8 mouse cellular contexts compared by ENCODE assay signal in genomic region chr16:32644069-32644800, GRCm38 (mm10). TPM values are rescaled to one million over a fixed set of nuclear protein-coding genes. Genes with fewer than 3 reads are reported as not detected.
DNase-seq lines count a peak whose midpoint lies in the region; ATAC-seq and TF ChIP-seq lines count a peak whose summit lies in the region.

No protein-coding gene starts in this region.

- DNase-seq in urinary bladder, postnatal 25 days (ENCODE audit: low spot score), result peak; percentile 45
- no peak for DNase-seq in urinary bladder, postnatal 10 days (ENCODE audit: low spot score)
- DNase-seq in cerebellum, adult 11-12 months, result peak; percentile 68
- DNase-seq in liver, embryonic 14.5 days (ENCODE audit: low read depth in 3 of 3, low spot score in 3 of 3), result no peak
- DNase-seq in retina, embryonic 14.5 days (ENCODE audit: low spot score), result peak; percentile 62
- DNase-seq in adipocyte (ENCODE audit: low spot score), result no peak

- WGBS in forebrain, embryonic 15.5 days, result 0% methylated on average over 42 of the region's 82 CpGs
- WGBS in intestine, embryonic 15.5 days, result 0% methylated on average over 51 of the region's 82 CpGs
- whole genome bisulfite sequencing in liver, embryonic 14.5 days (ENCODE audit: insufficient replicate concordance), result under 1% methylated on average over 71 of the region's 82 CpGs

- ATAC-seq in forebrain, embryonic 15.5 days (replicated peaks), result peak; percentile 80
- ATAC-seq in intestine, embryonic 15.5 days, result peak; percentile 75
- ATAC-seq in liver, embryonic 14.5 days (ENCODE audit: insufficient read depth), result peak; percentile 48

- H3K27me3 ChIP-seq in forebrain, embryonic 15.5 days, result no peaks in the 10 kb centered on the region
- H3K27me3 ChIP-seq in intestine, embryonic 15.5 days (replicated peaks), result no peaks in the 10 kb centered on the region
- H3K27me3 ChIP-seq in liver, embryonic 14.5 days (ENCODE audit: control insufficient read depth, insufficient read depth, low read length), result no peaks in the 10 kb centered on the region

- peak overlapping the region; percentile 94 for H3K9ac ChIP-seq in forebrain, embryonic 15.5 days (replicated peaks)
- H3K9ac ChIP-seq in intestine, embryonic 15.5 days, result peak overlapping the region; percentile 86
- peak overlapping the region; percentile 93 for H3K9ac ChIP-seq in liver, embryonic 14.5 days (replicated peaks)

- no peaks in the 10 kb centered on the region for H3K9me3 ChIP-seq in forebrain, embryonic 15.5 days
- no peaks in the 10 kb centered on the region for H3K9me3 ChIP-seq in intestine, embryonic 15.5 days
- H3K9me3 ChIP-seq in liver, embryonic 14.5 days (ENCODE audit: control insufficient read depth, low read length), result no peaks in the 10 kb centered on the region

- peaks cover 22% of the 10 kb centered on the region for H3K4me1 ChIP-seq in forebrain, embryonic 15.5 days
- H3K4me1 ChIP-seq in intestine, embryonic 15.5 days (replicated peaks), result peaks cover 22% of the 10 kb centered on the region
- peaks cover 9 to 17% of the 10 kb centered on the region in 2 experiments for H3K4me1 ChIP-seq in liver, embryonic 14.5 days (replicated peaks; ENCODE audit: control insufficient read depth in 2 of 2, insufficient read depth in 2 of 2, low read length in 1 of 2)

- H3K27ac ChIP-seq in forebrain, embryonic 15.5 days (replicated peaks), result peak overlapping the region; percentile 91
- peak overlapping the region; percentile 82 for H3K27ac ChIP-seq in intestine, embryonic 15.5 days
- peak overlapping the region; percentile 61 for H3K27ac ChIP-seq in liver, embryonic 14.5 days

- peak overlapping the region; percentile 99 for H3K4me3 ChIP-seq in forebrain, embryonic 15.5 days
- peak overlapping the region; percentile 93 for H3K4me3 ChIP-seq in intestine, embryonic 15.5 days (replicated peaks)
- peak overlapping the region; percentile 64 to 92 for H3K4me3 ChIP-seq in liver, embryonic 14.5 days (ENCODE audit: insufficient read depth in 1 of 2, low read depth in 2 of 2, low read length in 2 of 2)

- TF ChIP-seq EP300 in liver, embryonic 14.5 days (IDR thresholded peaks at IDR 0.05; ENCODE audit: low read depth), result no peak

- H3K4me2 ChIP-seq in forebrain, embryonic 15.5 days (replicated peaks), result peak overlapping the region; percentile 90
- peak overlapping the region; percentile 94 for H3K4me2 ChIP-seq in intestine, embryonic 15.5 days (replicated peaks)
- peak overlapping the region; percentile 89 for H3K4me2 ChIP-seq in liver, embryonic 14.5 days (ENCODE audit: low read depth)

- TF ChIP-seq CTCF in liver, embryonic 14.5 days (IDR thresholded peaks at IDR 0.05; ENCODE audit: low read depth), result no peak

- H3K36me3 ChIP-seq in forebrain, embryonic 15.5 days, result no peaks in the 10 kb centered on the region
- H3K36me3 ChIP-seq in intestine, embryonic 15.5 days, result no peaks in the 10 kb centered on the region
- H3K36me3 ChIP-seq in liver, embryonic 14.5 days (replicated peaks; ENCODE audit: control insufficient read depth, insufficient read depth, low read depth), result no peaks in the 10 kb centered on the region

RNA-seq across cellular contexts. Expression of gene Tnk2, which starts 0.6 kb away (rescaled TPM):
- 16.0 and 20.4 TPM in 2 replicates for polyA plus RNA-seq in forebrain, embryonic 15.5 days (2015; fragmentation: Nextera tagmentation; extraction: Ambion mirVana)
- 9.2 and 10.1 TPM in 2 replicates for polyA plus RNA-seq in intestine, embryonic 15.5 days (2015; fragmentation: Nextera tagmentation; extraction: Ambion mirVana)
- polyA plus RNA-seq in liver, embryonic 14.5 days (2012; rRNA removed), result 15.3 and 19.4 TPM in 2 replicates
- polyA plus RNA-seq in liver, embryonic 14.5 days (2014; fragmentation: Nextera tagmentation; extraction: Ambion mirVana), result 3.8 and 4.6 TPM in 2 replicates

RNA-seq across cellular contexts. Expression of gene Tfrc, which starts 35.5 kb away (rescaled TPM):
- polyA plus RNA-seq in forebrain, embryonic 15.5 days (2015; fragmentation: Nextera tagmentation; extraction: Ambion mirVana), result 28.3 and 33.1 TPM in 2 replicates
- 88.1 and 103 TPM in 2 replicates for polyA plus RNA-seq in intestine, embryonic 15.5 days (2015; fragmentation: Nextera tagmentation; extraction: Ambion mirVana)
- 157 and 235 TPM in 2 replicates for polyA plus RNA-seq in liver, embryonic 14.5 days (2012; rRNA removed)
- 388 and 433 TPM in 2 replicates for polyA plus RNA-seq in liver, embryonic 14.5 days (2014; fragmentation: Nextera tagmentation; extraction: Ambion mirVana)

Comparison
In these comparisons a context has a peak if more than half of its experiments do, and no peak if none do; other contexts are left out.
1. DNase-seq: peak in urinary bladder, postnatal 25 days (single experiment), cerebellum, adult 11-12 months (single experiment) and retina, embryonic 14.5 days (single experiment); none in urinary bladder, postnatal 10 days (single experiment), liver, embryonic 14.5 days (0 of 3) and adipocyte (single experiment).
2. Peak in every context shown above with its lines, with median percentiles within 50 percentile points of each other: ATAC-seq, H3K27ac ChIP-seq, H3K4me2 ChIP-seq, H3K4me3 ChIP-seq and H3K9ac ChIP-seq.